Mouse (Mus musculus) gastrocnemius, postnatal 14 days (tissue): ENCODE data around the gene Gp2. TPM values are rescaled to one million over a fixed set of nuclear protein-coding genes. Genes with fewer than 3 reads are reported as not detected.

Source experiments
- DNase-seq: peaks from one replicate; pipeline ENCODE4 v3.0.0; 2021; ENCODE audit warnings: mixed read lengths
- intact Hi-C: fragments of 180-260 bp; cut with DNase I; formaldehyde crosslinking; loops from one replicate; pipeline ENCODE4 v1.15.1; 2025; ENCODE audit warnings: low total_unique reads
- long read RNA-seq, 2 experiments: library from polyadenylated mRNA; stranded (forward); transcript quantifications; one replicate each; pipeline ENCODE4 v2.0.0; 2021
- total RNA-seq, 2 experiments: library from RNA; stranded (reverse); gene quantifications; 2 replicates each; pipeline ENCODE4 v1.2.3; 2021

Gene Gp2
- total RNA-seq: not detected
- long read RNA-seq, experiment 1: 0 reads
- long read RNA-seq, experiment 2: 0 reads

DNA sequence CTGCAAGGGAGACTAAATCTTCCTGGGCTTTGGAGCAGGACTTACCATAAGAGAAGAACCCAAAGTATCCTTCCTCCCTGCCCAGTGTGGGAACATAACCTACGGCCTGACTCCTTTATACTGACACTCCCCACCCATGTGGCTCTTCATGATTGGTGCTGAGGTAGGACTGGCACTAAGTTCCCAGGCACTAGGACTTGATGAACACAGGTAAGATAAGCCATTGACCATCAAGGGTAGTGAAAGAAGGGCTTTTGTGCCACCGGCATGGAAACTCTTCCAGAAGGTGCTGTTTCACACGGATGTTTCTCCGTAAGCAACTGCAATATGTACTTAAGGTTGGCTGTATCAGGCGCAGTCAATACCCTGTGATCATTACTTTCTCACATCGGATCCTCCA, at the start of gene Gp2:
Gene Gp2, minus strand, starts transcription at position 101 of the 400 bp plus-strand sequence.
- intact Hi-C loops: no loop called here
- DNase-seq: no peak

DNA sequence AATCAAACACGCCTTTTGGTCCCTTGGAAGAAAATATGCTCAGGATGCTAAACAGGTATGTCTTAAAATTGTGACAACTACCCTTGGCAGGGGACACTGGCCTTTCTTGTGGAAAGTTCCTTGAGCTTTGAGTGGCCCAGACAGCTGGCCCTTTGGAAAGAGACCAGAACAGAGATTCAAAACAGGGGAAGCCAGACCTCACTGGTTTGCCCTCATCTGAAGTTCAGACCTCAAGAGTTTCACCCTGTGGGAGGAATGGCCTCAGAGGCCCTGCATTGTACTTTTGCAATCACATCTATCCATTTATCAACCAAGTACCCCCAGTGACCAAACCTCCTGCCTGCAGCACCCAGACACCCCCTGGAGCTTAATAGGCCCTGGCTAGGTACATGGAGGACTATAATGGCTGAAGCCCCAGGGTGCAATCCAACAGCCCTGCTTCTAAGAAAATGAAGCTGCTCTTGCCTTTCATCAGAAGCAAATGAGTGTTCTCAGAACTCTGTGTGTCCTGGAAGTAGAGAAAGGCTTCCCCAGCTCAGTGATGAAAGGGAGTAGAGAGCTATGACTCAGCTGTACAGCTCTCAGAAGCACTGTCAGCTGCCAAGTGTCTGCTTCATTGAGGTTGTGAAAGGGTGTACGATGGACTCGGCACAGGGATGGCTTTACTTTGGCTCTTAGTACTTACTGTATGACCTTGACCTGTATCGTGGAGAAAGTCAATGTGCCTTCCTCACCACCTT, 31.1 kb upstream of the Gp2 start:
- intact Hi-C loops: no loop called here
- no peak for DNase-seq

- no peak for DNase-seq
- intact Hi-C loops: no loop called here
Measured at GRCm38 (mm10) chr7:119486683-119487082, 27.6 kb upstream of the Gp2 start.

- DNase-seq: no peak
Measured at GRCm38 (mm10) chr7:119484154-119484553, 25.1 kb upstream of the Gp2 start.

DNA sequence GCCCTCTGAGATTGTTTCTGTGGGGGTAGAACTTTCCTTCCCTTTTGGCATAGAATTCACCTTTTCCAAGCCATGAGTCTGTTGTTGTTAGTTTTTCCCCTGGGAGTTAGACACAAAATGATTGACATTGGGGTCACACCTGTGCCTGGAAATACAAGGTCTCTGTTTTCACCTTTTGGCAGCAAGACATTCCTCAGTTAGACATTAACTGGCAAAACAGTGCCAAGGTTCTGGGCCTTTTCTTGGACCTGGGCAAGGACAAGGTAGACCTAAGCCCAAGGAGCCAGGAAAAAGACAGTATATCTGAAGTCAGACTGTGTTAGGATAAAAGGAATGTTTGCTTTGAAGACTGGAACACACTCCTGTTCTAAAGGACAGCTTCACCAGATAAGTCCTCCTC, 20.2 kb upstream of the Gp2 start, which contains the start of gene Umod:
Gene Umod, minus strand, starts transcription at position 27 of the 400 bp plus-strand sequence.
- no peak for DNase-seq
- intact Hi-C loops: no loop called here

More at GRCm38 (mm10) chr7:119484154-119484553, 25.1 kb upstream of the Gp2 start:
- intact Hi-C loops: no loop called here

GRCm38 (mm10) chr7:119476500-119477389, 17.7 kb upstream of the Gp2 start:
- no peak for DNase-seq
- intact Hi-C loops: no loop called here

GRCm38 (mm10) chr7:119454192-119454591, 4.9 kb downstream of the Gp2 start:
- intact Hi-C loops: no loop called here
- DNase-seq: no peak

DNA sequence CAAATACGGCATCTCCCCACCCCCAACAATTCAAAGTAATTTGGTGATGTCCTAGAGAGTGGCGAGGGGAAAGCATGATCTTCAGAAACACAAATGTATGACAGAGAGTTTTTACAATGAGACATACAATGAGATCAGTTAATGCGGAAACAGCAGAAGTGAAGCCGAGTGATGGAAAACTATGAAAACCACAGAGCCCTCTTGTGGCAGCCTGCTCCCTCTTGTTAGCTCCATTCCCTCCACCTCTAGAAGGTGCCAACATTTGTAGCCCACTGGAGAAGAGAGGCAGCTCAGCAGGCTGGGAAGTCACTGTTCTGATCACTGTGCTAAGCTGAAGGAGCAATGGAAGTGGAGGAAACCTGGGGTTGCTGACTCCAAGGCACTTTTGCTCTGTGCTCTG, 15.2 kb downstream of the Gp2 start:
- DNase-seq: no peak
- intact Hi-C loops: no loop called here

DNA sequence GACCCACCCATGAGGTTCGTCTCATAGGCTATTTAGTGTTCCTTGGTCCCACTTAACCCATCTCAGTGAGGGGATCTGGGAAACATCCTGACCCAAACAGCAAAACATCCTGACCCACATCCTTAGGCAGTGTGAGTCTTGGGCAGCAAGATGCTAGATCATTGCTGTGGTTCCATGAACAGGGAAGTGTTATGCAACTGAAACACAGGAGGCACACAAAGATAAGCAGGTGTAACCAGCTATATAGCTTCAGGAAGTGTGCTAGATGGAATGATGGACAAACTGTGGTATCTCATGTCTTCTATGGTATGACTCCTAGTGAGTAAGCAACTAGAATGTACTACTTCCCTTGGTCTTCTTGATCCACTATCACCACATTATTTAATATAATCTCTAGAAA, 17.1 kb downstream of the Gp2 start:
- no peak for DNase-seq
- intact Hi-C loops: no loop called here

GRCm38 (mm10) chr7:119427180-119427616, 31.9 kb downstream of the Gp2 start:
- no peak for DNase-seq
- intact Hi-C loops: no loop called here

DNA sequence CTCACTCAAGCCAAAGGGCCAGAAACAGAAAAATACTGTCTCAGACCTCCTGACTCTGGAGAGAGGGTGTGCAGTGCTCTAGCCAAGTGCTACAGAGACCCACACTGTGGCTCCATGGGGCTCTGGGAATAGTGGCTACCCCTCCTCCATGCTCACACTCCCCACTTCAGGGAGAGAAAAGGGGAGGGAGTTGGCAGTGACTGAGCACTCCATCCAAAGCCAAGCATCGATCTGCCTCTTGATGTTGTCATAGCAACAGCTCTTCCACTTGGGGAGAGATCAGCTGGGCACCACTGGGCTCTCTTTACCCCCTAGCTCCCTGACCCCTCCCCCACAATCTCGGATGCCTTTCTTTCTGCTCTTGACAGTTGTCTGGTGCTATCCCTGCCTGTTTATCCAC, 38.4 kb downstream of the Gp2 start:
- intact Hi-C loops: no loop called here
- no peak for DNase-seq

- intact Hi-C loops: no loop called here
- no peak for DNase-seq
Measured at GRCm38 (mm10) chr7:119418523-119418922, 40.6 kb downstream of the Gp2 start.

GRCm38 (mm10) chr7:119394050-119394732, 64.9 kb downstream of the Gp2 start:
- DNase-seq: no peak
- intact Hi-C loops: no loop called here

Other genes with a start within 250 kb of the Gp2 start
- gene Umod, start 20.0 kb upstream of the Gp2 start, total RNA-seq: not detected
- not detected for gene Acsm5, start 60.2 kb upstream of the Gp2 start, total RNA-seq
- not detected for gene Pdilt, start 64.2 kb upstream of the Gp2 start, total RNA-seq
- not detected for gene Acsm2, start 95.1 kb upstream of the Gp2 start, total RNA-seq
- gene Acsm1, start 147.7 kb upstream of the Gp2 start, total RNA-seq: not detected
- gene Acsm4, start 230.7 kb upstream of the Gp2 start, total RNA-seq: not detected